Mouse (Mus musculus): Measurements from ENCODE around the gene Lce1i. TPM values are rescaled to one million over a fixed set of nuclear protein-coding genes. Genes with fewer than 3 reads are reported as not detected.
"Not testable (repeated sequence)": the region's sequence is repeated elsewhere in the genome, so short reads cannot be mapped to it uniquely, and the experiment has no call there.

Lce1i gene
- total RNA-seq (2021) = not detected
- long read RNA-seq, experiment 1 = 0 reads
- long read RNA-seq, experiment 2 = 0 reads

DNA sequence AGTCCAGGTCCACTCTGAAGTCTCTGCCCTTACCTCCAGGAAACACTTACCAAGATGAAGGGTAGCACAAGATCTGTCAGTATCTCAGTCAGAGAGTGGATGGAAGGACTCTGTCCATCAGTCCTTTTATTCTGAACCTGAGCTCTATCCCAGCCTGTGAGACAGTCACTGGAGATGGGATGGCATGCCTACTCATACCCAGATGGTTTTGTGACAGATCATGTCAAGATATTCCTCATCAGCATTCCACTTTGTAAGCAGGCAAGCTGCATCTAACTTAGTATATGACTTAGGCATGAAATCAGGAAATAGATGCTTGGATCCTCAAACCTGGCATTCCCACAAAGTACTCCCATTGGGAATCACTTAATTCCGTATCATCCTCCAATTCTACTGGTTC, at the start of gene Lce1i:
Lce1i (minus strand) TSS at position 101 of the 400 bp plus-strand sequence.
- no peak for DNase-seq (ENCODE audit: low spot score in 2 of 2)

DNA sequence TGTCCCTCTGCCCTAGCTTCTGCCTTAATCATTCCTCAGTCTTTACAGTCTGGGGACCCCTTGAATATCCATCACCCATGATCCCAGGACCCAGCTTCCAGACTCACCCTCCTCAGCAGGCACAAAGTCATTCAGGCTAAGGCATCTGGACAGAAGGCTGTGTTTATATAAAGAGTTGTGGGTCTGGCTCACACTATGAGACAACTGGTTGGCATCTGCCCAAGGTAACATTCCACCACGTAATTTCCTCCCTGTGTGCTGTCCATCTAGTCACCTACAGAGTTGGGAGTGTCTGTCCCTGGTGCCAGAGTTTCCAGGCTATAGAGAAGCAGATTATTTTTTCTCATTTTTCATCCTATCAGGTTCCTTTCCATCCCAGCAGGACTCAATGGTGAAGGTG, 48.4 kb upstream of the Lce1i start, which contains the start of gene Kprp:
Kprp (minus strand) TSS at position 140 of the 400 bp plus-strand sequence.
- DNase-seq (ENCODE audit: low spot score in 2 of 2) = no peak

DNA sequence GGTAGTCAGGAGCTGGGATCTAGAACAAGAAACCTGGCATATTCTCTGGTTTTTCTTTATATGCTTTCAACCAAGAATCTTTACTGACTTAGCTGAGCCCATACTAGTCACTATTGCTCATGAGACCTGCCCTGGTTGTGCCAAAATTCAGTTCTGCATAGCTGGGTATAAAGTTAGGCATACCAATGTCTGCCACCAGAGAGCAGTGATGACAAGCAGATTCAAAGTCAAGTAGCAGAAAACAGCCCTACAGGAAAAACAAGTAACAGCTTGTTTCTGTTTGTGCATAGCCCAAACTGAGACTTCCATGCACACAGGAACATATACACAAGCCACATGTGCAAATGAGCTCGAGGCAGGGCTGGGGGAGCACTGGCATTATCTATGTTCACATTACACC, 47.1 kb upstream of the Lce1i start:
- DNase-seq (ENCODE audit: low spot score in 2 of 2) = no peak

DNA sequence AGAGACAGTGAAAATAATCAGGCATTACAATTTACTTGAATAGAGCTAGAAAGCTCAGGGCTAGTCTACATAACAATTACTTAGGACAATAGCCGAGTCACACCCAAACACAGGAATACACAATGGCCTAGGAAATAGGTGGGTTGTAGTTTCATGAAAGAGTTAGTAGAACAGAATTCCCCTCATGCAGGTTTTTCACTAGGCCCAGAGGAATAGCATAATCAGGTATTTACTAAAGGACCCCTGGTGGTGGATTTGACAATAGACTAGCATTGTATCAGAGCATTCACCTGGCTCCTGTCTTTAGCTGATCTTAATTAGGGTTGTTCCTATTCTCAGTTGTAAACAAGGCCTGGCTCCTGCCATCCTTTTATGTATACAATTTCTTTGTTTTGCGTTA, 37.3 kb upstream of the Lce1i start:
- not testable (repeated sequence) for DNase-seq (ENCODE audit: low spot score in 2 of 2)

GRCm38 (mm10) chr3:92815581-92815980, 36.9 kb upstream of the Lce1i start:
- no peak for DNase-seq (ENCODE audit: low spot score in 2 of 2)

DNA sequence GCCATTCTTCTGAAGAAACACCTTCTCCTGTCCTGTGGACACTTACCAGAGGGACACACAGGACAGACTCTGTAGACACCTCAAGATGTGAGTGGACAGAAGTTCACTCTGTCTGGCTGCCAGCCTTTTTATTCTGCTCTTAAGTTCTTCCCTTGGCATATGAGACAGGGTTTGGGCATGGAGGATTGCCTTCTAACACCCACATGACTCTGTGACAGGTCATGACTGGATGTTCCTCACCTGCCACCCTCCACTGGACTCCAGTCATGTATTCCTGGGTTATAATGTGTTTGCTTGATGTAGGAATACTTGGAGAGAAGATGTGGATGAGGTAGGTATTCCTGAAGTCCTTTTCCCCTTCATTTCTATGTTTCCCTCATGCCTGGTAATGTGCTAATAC, 29.1 kb upstream of the Lce1i start, which contains the start of gene Lce1k:
Lce1k (minus strand) TSS at position 101 of the 400 bp plus-strand sequence.
- no peak for DNase-seq (ENCODE audit: low spot score in 2 of 2)

GRCm38 (mm10) chr3:92790414-92790813, 11.7 kb upstream of the Lce1i start, which contains the start of gene Lce1j:
Gene Lce1j, minus strand, starts transcription at chr3:92790514.
- DNase-seq (ENCODE audit: low spot score in 2 of 2) = no peak

- DNase-seq (ENCODE audit: low spot score in 2 of 2) = no peak
Observed at GRCm38 (mm10) chr3:92771573-92771972, 7.1 kb downstream of the Lce1i start.

DNA sequence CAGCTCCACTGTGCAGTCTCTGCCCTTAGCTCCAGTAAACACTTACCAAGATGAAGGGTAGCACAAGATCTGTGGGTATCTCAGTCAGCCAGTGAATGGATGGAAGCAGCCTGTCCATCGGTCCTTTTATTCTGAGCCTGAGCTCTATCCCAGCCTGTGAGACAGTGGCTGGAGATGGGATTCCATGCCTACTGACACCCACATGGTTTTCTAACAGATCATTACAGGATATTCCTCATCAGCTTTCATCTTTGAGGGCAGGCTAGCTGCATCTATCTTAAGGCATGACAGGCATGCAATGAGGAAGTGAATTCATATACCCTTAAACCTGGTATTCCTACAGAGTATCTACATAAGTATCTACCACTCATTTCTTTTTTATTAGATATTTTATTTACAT, 13.7 kb downstream of the Lce1i start, which contains the start of gene Lce1h:
Lce1h (minus strand) TSS at position 101 of the 400 bp plus-strand sequence.
- no peak for DNase-seq (ENCODE audit: low spot score in 2 of 2)

GRCm38 (mm10) chr3:92753197-92753596, 25.5 kb downstream of the Lce1i start:
- DNase-seq (ENCODE audit: low spot score in 2 of 2) = no peak

GRCm38 (mm10) chr3:92752238-92752637, 26.5 kb downstream of the Lce1i start, which contains the start of gene Lce1g:
Gene Lce1g, minus strand, starts transcription at chr3:92752338.
- DNase-seq (ENCODE audit: low spot score in 2 of 2) = no peak

DNA sequence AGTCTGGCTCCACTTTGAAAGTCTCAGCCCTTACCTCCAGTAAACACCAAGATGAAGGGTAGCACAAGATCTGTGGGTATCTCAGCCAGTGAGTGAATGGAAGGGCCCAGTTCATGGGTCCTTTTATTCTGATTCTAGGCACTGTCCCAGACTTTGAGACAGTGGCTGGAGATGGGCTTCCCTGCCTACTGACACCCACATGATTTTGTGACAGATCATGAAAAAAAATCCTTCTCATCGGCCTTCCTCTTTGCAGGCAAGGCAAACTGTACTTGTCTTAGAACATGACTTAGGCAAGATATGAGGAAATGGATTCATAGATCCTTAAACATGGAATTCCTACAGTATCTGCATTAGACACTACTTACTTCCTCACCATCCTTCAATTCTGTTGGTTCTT, 39.7 kb downstream of the Lce1i start, which contains the start of gene Gm38119:
Gm38119 (minus strand) TSS at position 101 of the 400 bp plus-strand sequence.
- DNase-seq (ENCODE audit: low spot score in 2 of 2) = no peak

Other genes with a start within 250 kb of the Lce1i start
- not detected for gene 2310046K23Rik, start 244.4 kb downstream of the Lce1i start, total RNA-seq (2021)
- not detected for gene Ivl, start 205.2 kb downstream of the Lce1i start, total RNA-seq (2021)
- gene Smcp, start 189.9 kb downstream of the Lce1i start, total RNA-seq (2021) = not detected
- gene 2210017I01Rik, start 171.4 kb downstream of the Lce1i start, total RNA-seq (2021) = not detected
- gene Lce6a, start 157.2 kb downstream of the Lce1i start, total RNA-seq (2021) = not detected
- not detected for gene Lce1a1, start 130.6 kb downstream of the Lce1i start, total RNA-seq (2021)
- gene Lce1b, start 122.0 kb downstream of the Lce1i start, total RNA-seq (2021) = not detected
- gene Lce1a2, start 108.6 kb downstream of the Lce1i start, total RNA-seq (2021) = not detected
- not detected for gene Lce1c, start 99.7 kb downstream of the Lce1i start, total RNA-seq (2021)
- gene Lce1d, start 91.7 kb downstream of the Lce1i start, total RNA-seq (2021) = not detected
- not detected for gene Lce1e, start 69.8 kb downstream of the Lce1i start, total RNA-seq (2021)
- not detected for gene Lce1f, start 58.5 kb downstream of the Lce1i start, total RNA-seq (2021)
- gene Gm38119, start 39.8 kb downstream of the Lce1i start, total RNA-seq (2021) = not detected
- not detected for gene Lce1g, start 26.6 kb downstream of the Lce1i start, total RNA-seq (2021)
- gene Lce1h, start 13.8 kb downstream of the Lce1i start, total RNA-seq (2021) = not detected
- gene Lce1j, start 11.6 kb upstream of the Lce1i start, total RNA-seq (2021) = not detected
- not detected for gene Lce1k, start 29.0 kb upstream of the Lce1i start, total RNA-seq (2021)
- gene Kprp, start 48.3 kb upstream of the Lce1i start, total RNA-seq (2021) = not detected
- not detected for gene Lce1l, start 72.4 kb upstream of the Lce1i start, total RNA-seq (2021)
- not detected for gene 2310050C09Rik, start 91.3 kb upstream of the Lce1i start, total RNA-seq (2021)
- gene Lce3a, start 147.3 kb upstream of the Lce1i start, total RNA-seq (2021) = not detected
- gene Lce3b, start 154.1 kb upstream of the Lce1i start, total RNA-seq (2021) = not detected
- gene Lce3c, start 165.6 kb upstream of the Lce1i start, total RNA-seq (2021) = not detected
- gene Lce3d, start 178.5 kb upstream of the Lce1i start, total RNA-seq (2021) = not detected
- gene Lce3e, start 188.2 kb upstream of the Lce1i start, total RNA-seq (2021) = not detected
- gene Lce3f, start 213.3 kb upstream of the Lce1i start, total RNA-seq (2021) = not detected
- not detected for gene Crct1, start 236.8 kb upstream of the Lce1i start, total RNA-seq (2021)
- not detected for gene Lce1m, start 240.2 kb upstream of the Lce1i start, total RNA-seq (2021)